Mouse (Mus musculus) frontal cortex, postnatal 25 days (tissue): ENCODE measurements around the gene Rpe65.

Experiments used
- DNase-seq, 2 experiments: peaks; one replicate each; pipeline ENCODE4 v3.0.0; 2022; ENCODE audit warnings: low spot score in 2 of 2

The Rpe65 gene

DNA sequence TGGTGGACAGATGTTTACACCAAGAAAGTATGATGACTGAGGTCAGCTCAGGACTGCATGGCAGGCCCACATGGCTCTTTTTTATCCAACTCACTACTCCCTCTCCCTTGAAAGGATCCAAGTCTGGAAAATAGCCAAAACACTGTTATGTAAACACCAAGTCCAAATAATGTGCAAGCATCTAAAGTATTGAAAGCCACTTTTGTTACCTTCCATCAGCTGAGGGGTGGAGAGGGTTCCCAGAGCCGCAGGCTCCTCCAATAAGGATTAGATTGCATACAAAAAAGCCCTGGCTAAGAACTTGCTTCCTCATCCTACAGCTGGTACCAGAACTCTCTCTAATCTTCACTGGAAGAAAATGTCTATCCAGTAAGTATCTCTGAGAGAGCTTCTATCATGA lies at the start of gene Rpe65:
Gene Rpe65 (plus strand): TSS at position 301 of the 400 bp plus-strand sequence.
- no peak for DNase-seq

DNA sequence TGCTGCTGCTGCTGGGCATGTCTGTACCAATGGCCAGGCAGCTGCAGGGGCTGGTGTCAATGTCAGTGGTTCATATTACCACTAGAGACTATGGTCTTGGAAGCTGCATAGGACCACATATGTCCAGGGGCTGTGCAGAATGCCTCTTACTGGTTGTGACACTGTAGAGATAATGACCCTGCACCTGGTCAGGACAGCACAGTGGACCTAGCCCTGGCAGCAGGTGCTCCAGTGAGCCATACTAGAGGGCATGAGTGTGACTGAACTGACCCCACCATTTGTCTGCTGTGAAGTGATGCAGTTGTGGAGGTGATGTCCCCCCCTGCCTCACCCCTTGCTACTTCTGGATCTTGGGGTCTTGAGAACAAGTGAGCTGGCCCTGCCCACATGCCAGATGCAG lies 48.8 kb upstream of the Rpe65 start:
- no peak for DNase-seq

DNA sequence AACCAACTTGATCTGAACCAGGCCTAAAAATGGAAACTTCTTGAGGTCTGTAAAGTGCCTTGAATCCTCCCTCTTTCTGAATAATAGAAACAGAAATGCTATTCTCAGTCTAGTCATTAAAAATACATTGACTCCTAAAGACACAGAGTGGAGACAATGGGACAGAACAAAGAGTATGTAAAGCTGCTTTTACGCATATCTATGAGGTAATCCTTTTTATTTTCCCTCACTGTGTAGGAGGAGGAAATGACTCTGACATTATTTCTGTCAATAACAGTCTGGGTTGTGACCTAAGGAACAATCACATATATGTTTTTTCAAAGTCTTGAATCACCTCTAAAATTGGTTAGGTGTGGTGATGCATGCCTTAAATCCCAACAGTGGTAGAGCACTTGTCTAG lies 16.0 kb downstream of the Rpe65 start:
- no peak for DNase-seq

DNA sequence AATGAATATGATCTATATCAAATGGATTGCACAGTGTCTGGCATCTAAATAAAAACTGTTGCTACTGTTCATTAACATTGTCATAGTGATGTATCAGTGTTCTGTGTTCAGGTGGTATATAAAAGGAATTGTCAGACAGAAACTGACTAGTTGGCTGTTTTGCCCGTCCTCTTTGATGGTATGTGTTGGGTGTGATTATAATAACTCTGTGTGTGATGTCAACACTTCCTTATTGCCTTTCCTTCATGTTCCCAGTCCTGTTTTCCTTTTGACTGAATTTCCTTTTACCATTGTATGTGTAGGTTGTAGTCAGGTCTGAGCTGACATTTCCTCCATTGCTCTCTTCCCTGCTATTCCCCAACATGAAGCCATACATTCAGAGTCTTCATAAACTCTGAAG lies 22.1 kb downstream of the Rpe65 start:
- DNase-seq, result no peak

DNA sequence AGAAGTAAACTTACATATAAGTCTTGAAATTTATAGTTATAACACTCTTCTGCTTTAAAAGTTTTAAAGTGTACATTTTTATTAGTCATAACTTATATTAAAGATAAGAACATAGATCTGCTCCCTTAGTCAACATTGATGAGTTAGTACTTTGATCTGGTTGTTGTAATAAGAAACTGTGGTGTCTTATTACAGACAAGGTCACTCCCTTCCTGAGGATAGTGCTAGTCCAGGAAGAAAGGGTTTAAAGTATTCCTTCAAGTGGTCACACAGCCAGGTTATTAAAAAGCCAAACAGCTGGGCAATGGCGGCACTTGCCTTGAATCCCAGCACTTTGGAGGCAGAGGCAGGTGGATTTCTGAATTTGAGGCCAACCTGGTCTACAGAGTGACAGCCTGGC lies 25.0 kb downstream of the Rpe65 start:
- DNase-seq, result no peak

DNA sequence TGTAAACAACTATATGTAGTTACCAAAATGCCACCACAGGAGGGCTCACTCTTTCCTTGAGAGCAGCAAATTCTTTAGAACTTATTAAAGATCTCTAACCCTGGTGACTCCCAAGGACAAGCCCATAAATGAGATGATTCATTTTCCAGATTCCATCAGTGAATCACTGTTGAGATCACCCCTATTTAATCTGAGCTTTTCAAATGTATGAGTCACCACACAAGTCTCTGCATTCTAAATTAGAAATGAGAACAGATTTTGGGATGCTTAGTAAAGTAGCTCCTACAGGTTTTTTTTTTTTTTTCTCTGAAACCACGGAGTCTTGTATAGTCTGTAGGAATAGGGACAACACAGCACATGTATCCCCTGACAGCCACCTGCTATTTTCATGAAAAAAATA lies 61.8 kb downstream of the Rpe65 start:
- DNase-seq, result no peak

DNA sequence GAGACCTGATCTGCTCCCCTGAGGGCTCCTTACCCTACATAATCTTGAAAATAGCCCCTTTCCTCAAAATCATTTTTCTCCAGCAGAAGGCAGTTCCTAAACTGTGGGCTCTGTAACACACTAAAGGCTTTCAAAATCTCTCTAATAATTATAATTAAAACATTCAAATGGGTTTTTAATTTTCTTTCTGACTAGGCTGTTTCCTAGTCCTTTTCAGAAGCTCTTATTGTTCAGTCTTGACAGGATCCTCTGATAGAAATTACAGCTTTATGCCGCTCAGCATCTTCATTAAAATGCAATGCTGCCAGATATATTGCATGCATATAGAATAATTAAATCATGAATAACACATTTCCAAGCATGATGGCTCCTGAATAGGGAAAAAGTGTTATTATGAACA lies 64.4 kb downstream of the Rpe65 start:
- no peak for DNase-seq
